Mouse (Mus musculus) lung, embryonic 14.5 days (tissue): ENCODE data around the gene Armcx4. TPM values are rescaled to one million over a fixed set of nuclear protein-coding genes. Genes with fewer than 3 reads are reported as not detected.

Source experiments
- ATAC-seq: fragments of 200-750 bp; cut with Nextera tagmentation; 2 replicates; pipeline ENCODE4 v1.8.0; 2017; ENCODE audit warnings: mild to moderate bottlenecking, moderate TSS enrichment, moderate library complexity; ENCODE audit not compliant: insufficient read depth
- DNase-seq: peaks from one replicate; pipeline ENCODE4 v3.0.0-alpha.2; 2015
- H3K27ac ChIP-seq: fragments of 300-500 bp; sonication (generic); 2 replicates; pipeline ENCODE4 v1.5.1; 2014; ENCODE audit warnings: low read depth, mild to moderate bottlenecking, moderate library complexity
- H3K27me3 ChIP-seq: fragments of 300-500 bp; sonication (generic); 2 replicates; pipeline ENCODE4 v1.6.1; 2014; ENCODE audit warnings: low read length, control low read depth; ENCODE audit not compliant: insufficient read depth
- H3K36me3 ChIP-seq: fragments of 300-500 bp; sonication (generic); 2 replicates; pipeline ENCODE4 v1.6.1; 2014; ENCODE audit warnings: control low read depth; ENCODE audit not compliant: insufficient read depth
- H3K4me1 ChIP-seq: fragments of 300-500 bp; sonication (generic); 2 replicates; pipeline ENCODE4 v1.6.1; 2014; ENCODE audit warnings: antibody characterized with exemption, control low read depth; ENCODE audit not compliant: insufficient read depth
- H3K4me2 ChIP-seq: fragments of 300-500 bp; sonication (generic); 2 replicates; pipeline ENCODE4 v1.6.1; 2014; ENCODE audit warnings: mild to moderate bottlenecking
- H3K4me3 ChIP-seq: fragments of 300-500 bp; sonication (generic); 2 replicates; pipeline ENCODE4 v1.5.1; 2014; ENCODE audit warnings: low read depth, low read length
- H3K9ac ChIP-seq: fragments of 300-500 bp; sonication (generic); 2 replicates; pipeline ENCODE4 v1.6.1; 2014
- H3K9me3 ChIP-seq: fragments of 300-500 bp; sonication (generic); 2 replicates; pipeline ENCODE4 v1.6.1; 2016; ENCODE audit warnings: low read depth, low read length, control low read depth
- CTCF ChIP-seq: IDR thresholded peaks from 2 replicates; pipeline ENCODE4 v1.5.1; 2016; ENCODE audit warnings: antibody characterized with exemption, low read depth
- WGBS: fragments of 180-500 bp; shearing (Covaris S2); extraction: QIAGEN DNeasy Blood & Tissue Kit; methylation state at CpG from one replicate; pipeline ENCODE4 v1.1.7; 2014; 5-methylcytosine and 5-hydroxymethylcytosine counted together
- polyA plus RNA-seq: library from polyadenylated mRNA; unstranded; fragments of >200 nt; fragmentation: Nextera tagmentation; extraction: Ambion mirVana; gene quantifications from 2 replicates; pipeline ENCODE4 v1.2.1, GENCODE M21; 2014

Armcx4 gene
- polyA plus RNA-seq, 1 experiment from 2014 or later: 6.3 TPM

DNA sequence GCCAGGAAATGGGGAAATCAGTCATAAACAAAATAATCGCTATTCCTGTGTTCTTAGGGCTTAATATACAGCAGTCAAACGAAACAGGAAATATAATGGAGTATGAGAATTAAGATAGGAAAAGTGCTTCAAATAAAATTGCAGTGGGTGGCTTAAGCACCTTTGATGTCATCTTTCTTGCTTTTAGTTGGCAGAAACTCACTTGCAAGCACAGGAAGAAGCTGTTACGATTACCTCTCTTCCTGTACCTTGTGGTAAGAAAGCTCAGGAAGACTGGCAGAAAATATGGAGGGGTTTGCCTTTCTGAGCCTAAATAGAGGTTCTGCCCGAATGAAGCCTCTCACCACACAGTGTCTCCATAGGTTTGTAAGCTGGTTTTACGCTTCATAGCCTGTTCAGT, 55.5 kb downstream of the Armcx4 start:
- WGBS: 68% methylated on average over 5 of the region's 5 CpGs
- H3K27me3 ChIP-seq: no peaks in the 10 kb centered on the region
- ATAC-seq: no peak
- no peaks in the 10 kb centered on the region for H3K9me3 ChIP-seq
- TF ChIP-seq CTCF: no peak
- H3K4me3 ChIP-seq: no peak overlapping the region
- no peak overlapping the region for H3K4me2 ChIP-seq
- H3K27ac ChIP-seq: no peak overlapping the region
- no peaks in the 10 kb centered on the region for H3K4me1 ChIP-seq
- no peak overlapping the region for H3K9ac ChIP-seq
- DNase-seq: no peak
- no peaks in the 10 kb centered on the region for H3K36me3 ChIP-seq

Other genes with a start within 250 kb of the Armcx4 start
- not detected in 2 replicates for gene Taf7l, start 210.0 kb upstream of the Armcx4 start, polyA plus RNA-seq
- gene Timm8a1, start 144.7 kb upstream of the Armcx4 start, polyA plus RNA-seq: 81.8 and 88.5 TPM in 2 replicates
- 0.84 and 1.2 TPM in 2 replicates for gene Btk, start 102.9 kb upstream of the Armcx4 start, polyA plus RNA-seq
- gene Rpl36a, start 100.9 kb upstream of the Armcx4 start, polyA plus RNA-seq: 491 and 582 TPM in 2 replicates
- 3.0 and 5.1 TPM in 2 replicates for gene Gla, start 85.4 kb upstream of the Armcx4 start, polyA plus RNA-seq
- 112 TPM in 2 replicates for gene Hnrnph2, start 85.3 kb upstream of the Armcx4 start, polyA plus RNA-seq
- gene Armcx1, start 31.4 kb downstream of the Armcx4 start, polyA plus RNA-seq: 35.7 and 36.6 TPM in 2 replicates
- gene Armcx6, start 64.9 kb downstream of the Armcx4 start, polyA plus RNA-seq: 19.5 and 22.1 TPM in 2 replicates
- 69.7 and 75.8 TPM in 2 replicates for gene Armcx3, start 70.1 kb downstream of the Armcx4 start, polyA plus RNA-seq
- gene Armcx2, start 122.7 kb downstream of the Armcx4 start, polyA plus RNA-seq: 66.1 and 73.3 TPM in 2 replicates